Mouse (Mus musculus): ENCODE measurements around the gene Zbtb7b.

Zbtb7b gene

GRCm38 (mm10) chr3:89365486-89366414, 28.8 kb downstream of the Zbtb7b start:
- in situ Hi-C loops (cut with MboI, MseI) = no loop called here

- in situ Hi-C loops (cut with MboI, MseI) = no loop called here
These were observed 29.5 kb downstream of the Zbtb7b start, which contains the start of gene Dcst1 for GRCm38 (mm10) chr3:89365153-89365485. Dcst1 (minus strand) TSS chr3:89365253.

GRCm38 (mm10) chr3:89364631-89365030, 29.9 kb downstream of the Zbtb7b start:
- in situ Hi-C loops (cut with MboI, MseI) = no loop called here

GRCm38 (mm10) chr3:89361675-89362074, 32.9 kb downstream of the Zbtb7b start, which contains the start of gene Dcst2:
Dcst2 (plus strand) TSS chr3:89361975.
- in situ Hi-C loops (cut with MboI, MseI) = no loop called here

GRCm38 (mm10) chr3:89360237-89360636, 34.3 kb downstream of the Zbtb7b start:
- in situ Hi-C loops (cut with MboI, MseI) = no loop called here

- in situ Hi-C loops (cut with MboI, MseI) = loop anchor here (5.0 kb wide), 1 partner anchor 37 kb away; the partner anchor contains the start of gene Efna3
These were observed 34.9 kb downstream of the Zbtb7b start for GRCm38 (mm10) chr3:89359630-89360029.

GRCm38 (mm10) chr3:89356029-89356428, 38.5 kb downstream of the Zbtb7b start:
- in situ Hi-C loops (cut with MboI, MseI) = loop anchor here (5.0 kb wide), 1 partner anchor 34 kb away; the partner anchor contains the start of gene Efna3

GRCm38 (mm10) chr3:89355512-89355902, 39.1 kb downstream of the Zbtb7b start:
- in situ Hi-C loops (cut with MboI, MseI) = loop anchor here (5.0 kb wide), 1 partner anchor 33 kb away; the partner anchor contains the start of gene Efna3

GRCm38 (mm10) chr3:89354816-89355511, 39.6 kb downstream of the Zbtb7b start:
- in situ Hi-C loops (cut with MboI, MseI) = loop anchor here (5.0 kb wide), 1 partner anchor 33 kb away; the partner anchor contains the start of gene Efna3

- in situ Hi-C loops (cut with MboI, MseI) = no loop called here
These were observed 43.3 kb downstream of the Zbtb7b start for GRCm38 (mm10) chr3:89351271-89351670.

- in situ Hi-C loops (cut with MboI, MseI) = no loop called here
These were observed 44.6 kb downstream of the Zbtb7b start, which contains the start of gene Adam15 for GRCm38 (mm10) chr3:89349869-89350501. Adam15 (minus strand) TSS chr3:89349996.

- in situ Hi-C loops (cut with MboI, MseI) = no loop called here
These were observed 45.4 kb downstream of the Zbtb7b start for GRCm38 (mm10) chr3:89348911-89349868.

GRCm38 (mm10) chr3:89347916-89348315, 46.7 kb downstream of the Zbtb7b start:
- in situ Hi-C loops (cut with MboI, MseI) = no loop called here

GRCm38 (mm10) chr3:89346815-89347540, 47.6 kb downstream of the Zbtb7b start:
- in situ Hi-C loops (cut with MboI, MseI) = no loop called here

GRCm38 (mm10) chr3:89343279-89343678, 51.3 kb downstream of the Zbtb7b start:
- in situ Hi-C loops (cut with MboI, MseI) = no loop called here

- in situ Hi-C loops (cut with MboI, MseI) = no loop called here
These were observed 52.8 kb downstream of the Zbtb7b start for GRCm38 (mm10) chr3:89341794-89342193.

- in situ Hi-C loops (cut with MboI, MseI) = no loop called here
These were observed 54.1 kb downstream of the Zbtb7b start for GRCm38 (mm10) chr3:89340465-89340864.

GRCm38 (mm10) chr3:89339416-89339815, 55.2 kb downstream of the Zbtb7b start:
- in situ Hi-C loops (cut with MboI, MseI) = no loop called here

- in situ Hi-C loops (cut with MboI, MseI) = no loop called here
These were observed 56.6 kb downstream of the Zbtb7b start, which contains the start of gene Efna4 for GRCm38 (mm10) chr3:89337721-89338578. Efna4 (minus strand) TSS chr3:89338028.

Data from T-helper 1 cell (primary cell).